In the genomic region with DNA sequence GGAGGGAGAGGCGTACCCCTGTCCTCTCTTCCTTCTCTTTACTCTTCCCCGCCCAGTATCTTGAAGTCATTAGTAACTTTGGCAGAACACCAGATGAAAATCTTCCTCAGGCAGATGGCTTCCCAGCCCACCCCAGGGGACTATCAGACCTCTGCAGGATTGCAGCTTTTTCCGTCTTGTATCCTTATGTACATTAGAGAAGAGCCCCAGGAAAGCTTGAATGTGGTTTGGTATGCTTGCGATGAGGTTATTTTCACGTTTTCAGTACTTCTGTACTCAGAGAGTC, we compare ENCODE assay signal across 9 mouse cellular contexts. TPM values are rescaled to one million over a fixed set of nuclear protein-coding genes. Genes with fewer than 3 reads are reported as not detected.
A peak's percentile ranks its signal among the peaks of the same experiment; 100 is the strongest.
DNase-seq lines count a peak whose midpoint lies in the region; ATAC-seq lines count a peak whose summit lies in the region.
"Had no signal": no experiment of that assay in that cellular context is flagged by ENCODE, and none has a peak within 500 bp of the region (broad histone marks: within the 10 kb centered on the region; RNA-seq: fewer than 3 reads in every experiment).

No protein-coding gene starts in this region.

- peak overlapping the region; percentile 81 for H3K4me2 ChIP-seq in kidney, embryonic 14.5 days (replicated peaks; ENCODE audit: low read depth, low read length)
- H3K4me2 ChIP-seq in forebrain, embryonic 11.5 days (ENCODE audit: low read depth, low read length, severe bottlenecking) = peak overlapping the region; percentile 67
- peak overlapping the region; percentile 87 for H3K4me2 ChIP-seq in hindbrain, embryonic 16.5 days (ENCODE audit: low read length)

- H3K36me3 ChIP-seq in kidney, embryonic 14.5 days (ENCODE audit: control insufficient read depth, insufficient read depth, low read length) = peaks cover 9% of the 10 kb centered on the region; the same call in 1 of the 2 replicates
- H3K36me3 ChIP-seq in forebrain, embryonic 11.5 days (ENCODE audit: control insufficient read depth, insufficient read depth, low read length) = peaks cover 2% of the 10 kb centered on the region; the same call in 1 of the 2 replicates
- no peaks in the 10 kb centered on the region for H3K36me3 ChIP-seq in hindbrain, embryonic 16.5 days (ENCODE audit: control insufficient read depth, insufficient read depth, low read length)

- no peak for DNase-seq in kidney, adult 11 months
- peak; percentile 56 for DNase-seq in brain, adult 2 months (ENCODE audit: low read depth, low spot score)
- DNase-seq in forebrain, embryonic 11.5 days (ENCODE audit: low spot score) = no peak
- DNase-seq in frontal cortex, postnatal 14 days (ENCODE audit: low spot score in 2 of 2) = no peak
- no peak for DNase-seq in adrenal gland, postnatal 36 days

- H3K9ac ChIP-seq in kidney, embryonic 14.5 days (ENCODE audit: low read depth, low read length) = peak overlapping the region; percentile 91
- peak overlapping the region; percentile 80 for H3K9ac ChIP-seq in forebrain, embryonic 11.5 days (ENCODE audit: low read length)
- H3K9ac ChIP-seq in hindbrain, embryonic 16.5 days (ENCODE audit: low read depth, low read length) = peak overlapping the region; percentile 89

- H3K4me1 ChIP-seq in kidney, embryonic 14.5 days (ENCODE audit: control insufficient read depth, insufficient read depth, low read length) = peaks cover 20% of the 10 kb centered on the region
- H3K4me1 ChIP-seq in forebrain, embryonic 11.5 days (replicated peaks; ENCODE audit: control insufficient read depth, insufficient read depth, low read length) = no peaks in the 10 kb centered on the region; the same call in 1 of the 2 replicates
- H3K4me1 ChIP-seq in hindbrain, embryonic 16.5 days (ENCODE audit: control insufficient read depth, insufficient read depth, low read depth, low read length) = peaks cover 26% of the 10 kb centered on the region

- 31% methylated on average over 5 of the region's 5 CpGs for WGBS in kidney, embryonic 14.5 days
- 45% methylated on average over 5 of the region's 5 CpGs for WGBS in forebrain, embryonic 11.5 days
- WGBS in hindbrain, embryonic 16.5 days = 15% methylated on average over 5 of the region's 5 CpGs

- no peak for ATAC-seq in kidney, embryonic 14.5 days (ENCODE audit: low FRiP score, low TSS enrichment)
- ATAC-seq in forebrain, embryonic 11.5 days (replicated peaks; ENCODE audit: low FRiP score) = no peak
- no peak for ATAC-seq in hindbrain, embryonic 16.5 days
- peak; percentile 73 for ATAC-seq in megakaryocyte-erythroid progenitor cell, adult 5-6 weeks (replicated peaks; ENCODE audit: low FRiP score, low TSS enrichment, poor library complexity, severe bottlenecking)

- peak overlapping the region; percentile 26; the same call in 1 of the 2 replicates for H3K27ac ChIP-seq in kidney, embryonic 14.5 days (ENCODE audit: low read depth, low read length)
- H3K27ac ChIP-seq in forebrain, embryonic 11.5 days (ENCODE audit: low read depth, low read length) = no peak overlapping the region
- H3K27ac ChIP-seq in hindbrain, embryonic 16.5 days (ENCODE audit: low read depth, low read length) = no peak overlapping the region; the same call in 1 of the 2 replicates

- H3K4me3 ChIP-seq in kidney, embryonic 14.5 days (ENCODE audit: low read length) = peak overlapping the region; percentile 61
- peak overlapping the region; percentile 74 for H3K4me3 ChIP-seq in forebrain, embryonic 11.5 days (ENCODE audit: low read depth, low read length)
- H3K4me3 ChIP-seq in hindbrain, embryonic 16.5 days (ENCODE audit: low read length) = peak overlapping the region; percentile 83

- H3K27me3 ChIP-seq in kidney, embryonic 14.5 days (ENCODE audit: control insufficient read depth, insufficient read depth, low read length) = no peaks in the 10 kb centered on the region
- H3K27me3 ChIP-seq in forebrain, embryonic 11.5 days (ENCODE audit: control insufficient read depth, insufficient read depth, low read length) = no peaks in the 10 kb centered on the region
- no peaks in the 10 kb centered on the region for H3K27me3 ChIP-seq in hindbrain, embryonic 16.5 days (replicated peaks; ENCODE audit: control insufficient read depth, insufficient read depth, low read length)

- H3K9me3 ChIP-seq in kidney, embryonic 14.5 days (ENCODE audit: control insufficient read depth, low read length) = no peaks in the 10 kb centered on the region
- H3K9me3 ChIP-seq in forebrain, embryonic 11.5 days (ENCODE audit: control insufficient read depth, low read length) = no peaks in the 10 kb centered on the region
- H3K9me3 ChIP-seq in hindbrain, embryonic 16.5 days (ENCODE audit: control insufficient read depth, low read length) = no peaks in the 10 kb centered on the region

RNA-seq across cellular contexts. Expression of gene Laptm4a, which starts 1.6 kb away (rescaled TPM):
- 140 and 337 TPM in 2 replicates for polyA plus RNA-seq in kidney, embryonic 14.5 days (2014; fragmentation: Nextera tagmentation; extraction: Ambion mirVana)
- 196 and 197 TPM in 2 replicates for polyA plus RNA-seq in forebrain, embryonic 11.5 days (2014; fragmentation: Nextera tagmentation; extraction: Ambion mirVana)
- polyA plus RNA-seq in hindbrain, embryonic 16.5 days (2015; fragmentation: Nextera tagmentation; extraction: Ambion mirVana) = 205 and 210 TPM in 2 replicates
- 50.3 and 55.2 TPM in 2 replicates for total RNA-seq in megakaryocyte-erythroid progenitor cell, adult 5-6 weeks (2014; fragmentation: Nextera tagmentation)
- 104 and 135 TPM in 2 replicates for total RNA-seq in megakaryocyte-erythroid progenitor cell, adult 5-6 weeks (2017)
- total RNA-seq in adrenal gland, postnatal 36 days (2021) = 100 to 1,000 TPM; 580 to 600 TPM

RNA-seq across cellular contexts. Expression of gene Matn3, which starts 24.7 kb away (rescaled TPM):
- 0.11 and 0.37 TPM in 2 replicates for polyA plus RNA-seq in kidney, embryonic 14.5 days (2014; fragmentation: Nextera tagmentation; extraction: Ambion mirVana)
- polyA plus RNA-seq in forebrain, embryonic 11.5 days (2014; fragmentation: Nextera tagmentation; extraction: Ambion mirVana) = 1.8 and 2.0 TPM in 2 replicates
- 0.24 and 0.80 TPM in 2 replicates for polyA plus RNA-seq in hindbrain, embryonic 16.5 days (2015; fragmentation: Nextera tagmentation; extraction: Ambion mirVana)
- not detected in 2 replicates for total RNA-seq in megakaryocyte-erythroid progenitor cell, adult 5-6 weeks (2014; fragmentation: Nextera tagmentation)
- not detected in 2 replicates for total RNA-seq in megakaryocyte-erythroid progenitor cell, adult 5-6 weeks (2017)
- not detected for total RNA-seq in adrenal gland, postnatal 36 days (2021)
- total RNA-seq: layer of hippocampus, adult 18-20 months had no signal

RNA-seq across cellular contexts. Expression of gene Wdr35, which starts 50.6 kb away (rescaled TPM):
- 9.9 and 21.9 TPM in 2 replicates for polyA plus RNA-seq in kidney, embryonic 14.5 days (2014; fragmentation: Nextera tagmentation; extraction: Ambion mirVana)
- polyA plus RNA-seq in forebrain, embryonic 11.5 days (2014; fragmentation: Nextera tagmentation; extraction: Ambion mirVana) = 26.3 and 28.0 TPM in 2 replicates
- 23.6 and 25.2 TPM in 2 replicates for polyA plus RNA-seq in hindbrain, embryonic 16.5 days (2015; fragmentation: Nextera tagmentation; extraction: Ambion mirVana)
- 5.8 and 6.5 TPM in 2 replicates for total RNA-seq in megakaryocyte-erythroid progenitor cell, adult 5-6 weeks (2014; fragmentation: Nextera tagmentation)
- 5.4 and 7.5 TPM in 2 replicates for total RNA-seq in megakaryocyte-erythroid progenitor cell, adult 5-6 weeks (2017)
- 10 to 100 TPM; 15.4 to 16.5 TPM for total RNA-seq in adrenal gland, postnatal 36 days (2021)
